Mouse (Mus musculus) CH12.LX (cell line): ENCODE results near the gene Sohlh1. TPM values are rescaled to one million over a fixed set of nuclear protein-coding genes. Genes with fewer than 3 reads are reported as not detected.

Experiments
- DNase-seq: peaks from one replicate; pipeline ENCODE4 v3.0.0-alpha.2; 2013; ENCODE audit errors: extremely low read depth
- H3K27ac ChIP-seq: 2 replicates; pipeline ENCODE4 v1.5.1; 2012; ENCODE audit warnings: low read depth, mild to moderate bottlenecking, control low read depth, moderate library complexity; ENCODE audit not compliant: insufficient read depth
- H3K27me3 ChIP-seq: replicated peaks from 2 replicates; pipeline ENCODE3; 2012; ENCODE audit warnings: inconsistent platforms
- H3K36me3 ChIP-seq, 2 experiments: replicated peaks in 1 of 2; 2 replicates each; pipeline versions ENCODE3 to v1.6.1; 2012; ENCODE audit warnings: inconsistent platforms in 1 of 2, low read length in 1 of 2, mild to moderate bottlenecking in 1 of 2, mixed read lengths in 1 of 2, moderate library complexity in 1 of 2; ENCODE audit not compliant: control insufficient read depth in 1 of 2, insufficient read depth in 1 of 2
- H3K4me1 ChIP-seq, 2 experiments: 2 replicates each; pipeline ENCODE4 v1.6.1; 2012; ENCODE audit warnings: inconsistent platforms in 1 of 2, moderate library complexity in 1 of 2; ENCODE audit not compliant: insufficient read depth in 2 of 2, control insufficient read depth in 1 of 2
- H3K4me2 ChIP-seq: 2 replicates; pipeline ENCODE4 v1.6.1; 2012; ENCODE audit warnings: low read depth, mild to moderate bottlenecking, control low read depth; ENCODE audit not compliant: poor library complexity, insufficient read depth, severe bottlenecking
- H3K4me3 ChIP-seq, 3 experiments: fragments of 150-350 bp in 1 of 3; sonication (generic) in 1 of 3; replicated peaks in 1 of 3; 2 replicates each; pipeline versions ENCODE3 to v1.5.1; 2011 to 2012; ENCODE audit warnings: low read depth in 2 of 3, low read length in 2 of 3, mild to moderate bottlenecking in 2 of 3, moderate library complexity in 2 of 3, control low read depth in 1 of 3, improper control_type of control experiment in 1 of 3, inconsistent platforms in 1 of 3, mixed read lengths in 1 of 3; ENCODE audit not compliant: poor library complexity in 1 of 3
- H3K79me2 ChIP-seq: replicated peaks from 2 replicates; pipeline ENCODE4 v1.6.1; 2012; ENCODE audit warnings: mild to moderate bottlenecking, moderate library complexity; ENCODE audit not compliant: control insufficient read depth, poor library complexity, insufficient read depth, severe bottlenecking; ENCODE audit errors: extremely low read depth
- H3K9ac ChIP-seq: 2 replicates; pipeline ENCODE4 v1.6.1; 2012; ENCODE audit warnings: low read depth, mild to moderate bottlenecking, control low read depth, moderate library complexity; ENCODE audit not compliant: insufficient read depth
- H3K9me3 ChIP-seq: replicated peaks from 2 replicates; pipeline ENCODE3; 2012; ENCODE audit warnings: low read length, inconsistent platforms, mixed read lengths
- CHD1 ChIP-seq: IDR thresholded peaks from 2 replicates; pipeline ENCODE4 v1.6.1; 2012; ENCODE audit warnings: low read depth, low read length, improper control_type of control experiment, inconsistent platforms
- CTCF ChIP-seq, 2 experiments: IDR thresholded peaks in 1 of 2; conservative IDR thresholded peaks in 1 of 2; 2 replicates each; pipeline ENCODE4 v1.5.1; 2011 to 2012; ENCODE audit warnings: low read depth in 2 of 2, low read length in 2 of 2, improper control_type of control experiment in 1 of 2, inconsistent platforms in 1 of 2, mild to moderate bottlenecking in 1 of 2, moderate library complexity in 1 of 2
- MAX ChIP-seq: IDR thresholded peaks from 2 replicates; pipeline ENCODE4 v1.6.1; 2011; ENCODE audit warnings: low read length, improper control_type of control experiment
- MAZ ChIP-seq: IDR thresholded peaks from 2 replicates; pipeline ENCODE4 v1.6.1; 2012; ENCODE audit warnings: low read depth, mild to moderate bottlenecking, inconsistent platforms, low read length, improper control_type of control experiment, moderate library complexity
- MXI1 ChIP-seq: IDR thresholded peaks from 2 replicates; pipeline ENCODE4 v1.6.1; 2011; ENCODE audit warnings: mild to moderate bottlenecking, low read depth, low read length, improper control_type of control experiment
- MYC ChIP-seq: IDR thresholded peaks from 2 replicates; pipeline ENCODE4 v1.6.1; 2011; ENCODE audit warnings: low read depth, mild to moderate bottlenecking, improper control_type of control experiment, low read length
- NELFE ChIP-seq: IDR thresholded peaks from 2 replicates; pipeline ENCODE4 v1.6.1; 2011; ENCODE audit warnings: low read depth, low read length, improper control_type of control experiment
- PAX5 ChIP-seq: IDR thresholded peaks from 2 replicates; pipeline ENCODE4 v1.6.1; 2012; ENCODE audit warnings: low read length, inconsistent platforms, mixed read lengths
- RAD21 ChIP-seq: IDR thresholded peaks from 2 replicates; pipeline ENCODE4 v1.6.1; 2011; ENCODE audit warnings: low read depth, mild to moderate bottlenecking, low read length, improper control_type of control experiment, moderate library complexity
- TBP ChIP-seq: conservative IDR thresholded peaks from 2 replicates; pipeline ENCODE4 v1.6.1; 2011; ENCODE audit warnings: low read depth, low read length, improper control_type of control experiment
- USF1 ChIP-seq: IDR thresholded peaks from 2 replicates; pipeline ENCODE4 v1.6.1; 2014; ENCODE audit warnings: low read depth, mild to moderate bottlenecking, inconsistent platforms, low read length, improper control_type of control experiment
- USF2 ChIP-seq: conservative IDR thresholded peaks from 2 replicates; pipeline ENCODE4 v1.6.1; 2011; ENCODE audit warnings: low read depth, low read length, improper control_type of control experiment
- ZC3H11A ChIP-seq: IDR thresholded peaks from 2 replicates; pipeline ENCODE4 v1.6.1; 2012; ENCODE audit warnings: low read depth, mild to moderate bottlenecking, inconsistent platforms, low read length, improper control_type of control experiment
- ZKSCAN1 ChIP-seq: IDR thresholded peaks from 2 replicates; pipeline ENCODE4 v1.6.1; 2012; ENCODE audit warnings: low read depth, inconsistent platforms, low read length, improper control_type of control experiment, borderline replicate concordance
- dilution Hi-C: fragments of 300-500 bp; cut with MboI; formaldehyde crosslinking; loops from 2 replicates; pipeline ENCODE4 v1.14.3; 2020; ENCODE audit warnings: low sequenced_read_pairs; ENCODE audit not compliant: extremely low pct_unique_long_range_greater_than_20kb, extremely low pct_ligation_motif_present
- in situ Hi-C: fragments of 300-500 bp; cut with MboI; formaldehyde crosslinking; loops from 3 replicates; pipeline ENCODE4 v1.14.3; 2019; ENCODE audit warnings: low sequenced_read_pairs, low pct_ligation_motif_present, low pct_unique_long_range_greater_than_20kb, mixed read lengths
- polyA plus RNA-seq: library from polyadenylated mRNA; unstranded; fragments of >175 nt; gene quantifications from 2 replicates; pipeline ENCODE4 v1.2.1, GENCODE M21; 2012; ENCODE audit warnings: low read depth; ENCODE audit not compliant: insufficient read length
- total RNA-seq, 2 experiments: library from RNA; depleted of rRNA; stranded (reverse); fragments of 300-350 nt in 1 of 2; fragments of >200 nt in 1 of 2; gene quantifications; 2 replicates each; pipeline ENCODE4 v1.2.3; 2012 to 2014

Sohlh1 gene
- total and polyA plus RNA-seq, 3 experiments = not detected

- Histone ChIP-seq H3K79me2 (no peaks in the 10 kb centered on the region), H3K4me3 (no peak overlapping the region), H3K4me1 (no peaks in the 10 kb centered on the region), H3K36me3 (no peaks in the 10 kb centered on the region), H3K27ac (no peak overlapping the region), H3K9me3 (peaks cover 3% of the 10 kb centered on the region), H3K27me3 (peaks cover 72% of the 10 kb centered on the region), H3K9ac (no peak overlapping the region), H3K4me2 (no peak overlapping the region)
- TF ChIP-seq MXI1 (no peak), CHD1 (no peak), USF2 (no peak)
- in situ Hi-C loops (no loop called here), dilution Hi-C loops (no loop called here)
- no peak for DNase-seq
These were observed 15.0 kb upstream of the Sohlh1 start for GRCm38 (mm10) chr2:25862038-25862437.

GRCm38 (mm10) chr2:25859891-25860290 lies 12.8 kb upstream of the Sohlh1 start:
- in situ Hi-C loops (no loop called here), dilution Hi-C loops (no loop called here)
- no peak overlapping the region for H3K4me2 ChIP-seq
- no peak for DNase-seq
- no peaks in the 10 kb centered on the region for H3K79me2 ChIP-seq
- H3K27me3 ChIP-seq = peaks cover 72% of the 10 kb centered on the region
- H3K4me1 ChIP-seq = no peaks in the 10 kb centered on the region
- no peak overlapping the region for H3K4me3 ChIP-seq
- H3K36me3 ChIP-seq = no peaks in the 10 kb centered on the region
- H3K9ac ChIP-seq = no peak overlapping the region
- H3K27ac ChIP-seq = no peak overlapping the region
- TF ChIP-seq NELFE (no peak), USF1 (no peak), PAX5 (no peak), CTCF (conservative IDR thresholded peaks at IDR 0.05 in 1 of 2, IDR thresholded peaks at IDR 0.05 in 1 of 2; ENCODE audit: low read depth in 2 of 2, low read length in 2 of 2) (no peak)
- peaks cover 3% of the 10 kb centered on the region for H3K9me3 ChIP-seq

GRCm38 (mm10) chr2:25853998-25854397 lies 7.0 kb upstream of the Sohlh1 start:
- peaks cover 39% of the 10 kb centered on the region for H3K27me3 ChIP-seq
- H3K9ac ChIP-seq = no peak overlapping the region
- H3K79me2 ChIP-seq = no peaks in the 10 kb centered on the region
- DNase-seq = no peak
- no peaks in the 10 kb centered on the region for H3K4me1 ChIP-seq
- peaks cover 8% of the 10 kb centered on the region for H3K9me3 ChIP-seq
- TF ChIP-seq TBP (no peak), CHD1 (no peak), ZKSCAN1 (no peak), MYC (no peak), MAZ (no peak), MAX (no peak), RAD21 (no peak), ZC3H11A (no peak)
- TF ChIP-seq, all 38 proteins: peak for 0
- Histone ChIP-seq H3K36me3 (no peaks in the 10 kb centered on the region), H3K4me3 (peak overlapping the region in 1 of 3 experiments; percentile 12), H3K4me2 (peak overlapping the region; percentile 30), H3K27ac (no peak overlapping the region)
- in situ Hi-C loops (no loop called here), dilution Hi-C loops (no loop called here)
